Mouse (Mus musculus): ENCODE measurements around the gene 4930435E12Rik.

GRCm38 (mm10) chr16:38828649-38829048 lies at the start of gene 4930435E12Rik:
- TF ChIP-seq EP300 (IDR thresholded peaks at IDR 0.05; ENCODE audit: insufficient read depth, low read depth, low read length) (no peak), POLR2A (IDR thresholded peaks at IDR 0.05; ENCODE audit: insufficient read depth, low read depth, low read length) (no peak), CTCF (IDR thresholded peaks at IDR 0.05) (no peak)
